Mouse (Mus musculus) ES-E14 (cell line): ENCODE measurements around the gene Rbm47. TPM values are rescaled to one million over a fixed set of nuclear protein-coding genes. Genes with fewer than 3 reads are reported as not detected.
"Not testable (repeated sequence)": the region's sequence is repeated elsewhere in the genome, so short reads cannot be mapped to it uniquely, and the experiment has no call there.

ENCODE experiments used
- DNase-seq: peaks from one replicate; pipeline ENCODE4 v3.0.0-alpha.2; 2013; ENCODE audit warnings: low read depth, low spot score
- H3K27ac ChIP-seq: 2 replicates; pipeline ENCODE4 v1.5.1; 2012; ENCODE audit warnings: low read depth, mild to moderate bottlenecking, low read length, moderate library complexity, mixed read lengths; ENCODE audit not compliant: poor library complexity, insufficient read depth, severe bottlenecking
- H3K36me3 ChIP-seq: 2 replicates; pipeline ENCODE4 v1.6.1; 2012; ENCODE audit warnings: mild to moderate bottlenecking, low read length, moderate library complexity, mixed read lengths; ENCODE audit not compliant: control insufficient read depth, poor library complexity, insufficient read depth, severe bottlenecking
- H3K4me1 ChIP-seq, 2 experiments: fragments of 150-350 bp in 1 of 2; sonication (generic) in 1 of 2; 2 replicates each; pipeline ENCODE4 v1.6.1; 2012; ENCODE audit warnings: low read length in 2 of 2, mild to moderate bottlenecking in 1 of 2, mixed read lengths in 1 of 2; ENCODE audit not compliant: control insufficient read depth in 2 of 2, insufficient read depth in 2 of 2, poor library complexity in 1 of 2
- H3K4me3 ChIP-seq, 2 experiments: fragments of 150-350 bp in 1 of 2; sonication (generic) in 1 of 2; 2 replicates each; pipeline ENCODE4 v1.5.1; 2012; ENCODE audit warnings: low read length in 2 of 2, low read depth in 1 of 2, mild to moderate bottlenecking in 1 of 2, mixed read lengths in 1 of 2; ENCODE audit not compliant: insufficient read depth in 1 of 2, poor library complexity in 1 of 2, severe bottlenecking in 1 of 2
- H3K9ac ChIP-seq: 2 replicates; pipeline ENCODE4 v1.6.1; 2012; ENCODE audit warnings: low read depth, mild to moderate bottlenecking, low read length, mixed read lengths; ENCODE audit not compliant: poor library complexity, insufficient read depth, severe bottlenecking
- H3K9me3 ChIP-seq: fragments of 150-350 bp; sonication (generic); 2 replicates; pipeline ENCODE4 v1.6.1; 2012; ENCODE audit warnings: low read depth, mild to moderate bottlenecking, low read length; ENCODE audit not compliant: control insufficient read depth, insufficient read depth
- CHD2 ChIP-seq: IDR thresholded peaks from 2 replicates; pipeline ENCODE4 v1.6.1; 2014; ENCODE audit warnings: mild to moderate bottlenecking, low read depth, low read length, inconsistent platforms
- HCFC1 ChIP-seq: IDR thresholded peaks from 2 replicates; pipeline ENCODE4 v1.6.1; 2012; ENCODE audit warnings: low read length, inconsistent platforms, borderline replicate concordance; ENCODE audit not compliant: insufficient read depth
- MAFK ChIP-seq: IDR thresholded peaks from 2 replicates; pipeline ENCODE4 v1.6.1; 2014; ENCODE audit warnings: mild to moderate bottlenecking, low read depth, low read length, inconsistent platforms; ENCODE audit not compliant: insufficient read depth
- ZC3H11A ChIP-seq: IDR thresholded peaks from 2 replicates; pipeline ENCODE4 v1.6.1; 2012; ENCODE audit warnings: low read depth, mild to moderate bottlenecking, inconsistent platforms, low read length, borderline replicate concordance
- ZNF384 ChIP-seq: IDR thresholded peaks from 2 replicates; pipeline ENCODE4 v1.6.1; 2012; ENCODE audit warnings: low read depth, low read length, inconsistent platforms
- in situ Hi-C, 2 experiments: fragments of 600-800 bp; cut with MboI; formaldehyde crosslinking; loops; one replicate each; pipeline ENCODE4 v1.15.1; 2025; ENCODE audit warnings: low sequenced_read_pairs in 2 of 2, inconsistent platforms in 1 of 2; ENCODE audit not compliant: unreplicated experiment in 2 of 2
- total RNA-seq: library from RNA; depleted of rRNA; stranded (reverse); fragments of 300-350 nt; gene quantifications from 2 replicates; pipeline ENCODE4 v1.2.3, GENCODE M21; 2012

Gene Rbm47
- total RNA-seq, 1 experiment: 13.4 TPM

DNA sequence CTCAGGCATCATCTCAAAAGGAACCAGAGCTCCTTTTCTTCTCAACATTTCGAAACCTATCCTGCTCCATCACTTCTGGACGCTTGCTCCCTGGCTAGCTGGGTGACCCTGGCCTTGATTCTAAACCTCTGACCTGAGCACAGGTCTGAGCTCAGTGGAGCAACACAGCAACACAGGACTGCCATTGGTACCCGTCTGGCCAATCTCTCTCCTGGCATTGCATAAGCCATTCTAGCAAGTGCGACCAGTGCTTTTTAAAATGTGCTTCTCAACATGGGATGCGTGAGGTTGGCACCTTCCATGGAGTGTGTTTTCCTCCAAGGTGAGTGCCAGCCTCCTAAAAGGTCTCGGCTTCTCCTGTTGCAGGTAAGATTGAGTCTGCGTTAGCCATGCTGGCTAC lies 173.8 kb downstream of the Rbm47 start:
- no peaks in the 10 kb centered on the region for H3K36me3 ChIP-seq
- H3K9ac ChIP-seq: no peak overlapping the region
- no peak for DNase-seq
- H3K27ac ChIP-seq: no peak overlapping the region
- H3K9me3 ChIP-seq: no peaks in the 10 kb centered on the region
- in situ Hi-C loops: no loop called here
- TF ChIP-seq ZNF384: no peak
- no peak for TF ChIP-seq HCFC1
- TF ChIP-seq CHD2: no peak
- TF ChIP-seq ZC3H11A: no peak
- no peak for TF ChIP-seq MAFK
- peaks cover 0 to 11% of the 10 kb centered on the region in 2 experiments; a peak in 2 of 4 replicates for H3K4me1 ChIP-seq
- no peak overlapping the region for H3K4me3 ChIP-seq

DNA sequence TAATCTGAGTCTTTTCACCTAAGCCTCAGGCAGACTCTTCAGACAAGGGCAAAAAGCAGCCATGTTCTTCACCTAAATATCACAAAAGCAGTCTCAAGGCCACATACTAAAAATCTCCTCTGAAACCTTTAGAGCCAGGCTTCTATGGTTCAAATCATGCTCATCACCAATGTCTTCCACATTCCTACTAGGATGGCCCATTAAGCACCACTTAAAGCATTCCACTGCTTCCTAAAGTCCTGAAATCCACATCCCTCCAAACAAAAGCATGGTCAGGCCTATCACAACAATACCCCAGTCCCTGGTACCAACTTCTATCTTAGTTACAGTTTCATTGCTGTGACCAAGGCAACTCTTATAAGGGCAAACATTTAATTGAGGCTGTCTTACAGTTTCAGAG lies 175.1 kb downstream of the Rbm47 start:
- Histone ChIP-seq H3K4me3 (no peak overlapping the region), H3K4me1 (peaks cover 0 to 7% of the 10 kb centered on the region in 2 experiments; a peak in 1 of 4 replicates)
- in situ Hi-C loops: no loop called here

DNA sequence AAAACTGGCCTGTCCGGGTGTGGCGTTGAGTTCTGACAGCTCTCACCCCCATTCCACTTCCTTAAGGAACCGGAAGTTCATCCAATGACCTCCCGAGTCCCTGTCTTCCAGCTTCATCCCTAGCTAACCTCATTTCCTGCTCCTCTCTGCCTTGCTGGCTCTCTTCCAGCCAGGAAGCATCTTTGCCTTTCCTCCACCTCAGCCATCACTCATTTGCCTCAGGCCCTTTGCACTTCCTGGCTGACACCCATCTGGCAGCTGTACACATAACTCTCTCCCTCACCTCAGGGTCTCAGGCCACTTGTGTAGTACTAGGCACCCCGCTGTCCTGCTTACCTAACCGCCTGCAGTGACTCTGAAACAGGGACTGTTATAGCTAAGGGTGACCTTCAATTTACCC lies 178.3 kb downstream of the Rbm47 start:
- Histone ChIP-seq H3K4me1 (peaks cover 0 to 10% of the 10 kb centered on the region in 2 experiments; a peak in 1 of 4 replicates), H3K27ac (peak overlapping the region; percentile 73), H3K9ac (no peak overlapping the region), H3K36me3 (no peaks in the 10 kb centered on the region), H3K4me3 (no peak overlapping the region), H3K9me3 (no peaks in the 10 kb centered on the region)
- in situ Hi-C loops: no loop called here
- DNase-seq: no peak
- TF ChIP-seq ZNF384 (no peak), ZC3H11A (no peak), MAFK (no peak)

More for the DNA sequence above, 175.1 kb downstream of the Rbm47 start:
- no peak overlapping the region for H3K9ac ChIP-seq
- H3K36me3 ChIP-seq: no peaks in the 10 kb centered on the region
- TF ChIP-seq ZNF384 (no peak), HCFC1 (no peak), CHD2 (no peak), ZC3H11A (no peak), MAFK (no peak)
- DNase-seq: no peak
- no peak overlapping the region for H3K27ac ChIP-seq
- H3K9me3 ChIP-seq: no peaks in the 10 kb centered on the region

DNA sequence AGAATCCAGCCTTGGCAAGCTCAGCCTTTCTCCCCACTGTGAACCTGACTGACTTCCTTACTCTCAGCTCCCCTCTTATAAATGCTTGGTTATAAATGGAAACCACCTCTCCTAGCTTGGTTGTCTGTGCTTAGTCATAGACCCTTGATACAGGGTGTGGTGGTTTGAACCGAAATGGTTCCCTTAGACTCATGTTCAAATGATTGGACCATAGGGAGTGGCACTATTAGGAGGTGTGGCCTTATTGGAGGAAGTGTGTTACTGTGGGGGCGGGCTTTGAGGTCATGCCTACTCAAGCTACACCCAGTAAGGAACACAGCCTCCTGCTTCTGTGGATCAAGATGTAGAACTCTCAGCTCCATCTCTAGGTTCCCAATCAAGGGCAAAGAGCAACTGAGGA lies 181.7 kb downstream of the Rbm47 start:
- Histone ChIP-seq H3K4me3 (no peak overlapping the region), H3K27ac (no peak overlapping the region), H3K4me1 (peaks cover 0 to 10% of the 10 kb centered on the region in 2 experiments; a peak in 1 of 4 replicates), H3K9ac (no peak overlapping the region), H3K9me3 (no peaks in the 10 kb centered on the region), H3K36me3 (no peaks in the 10 kb centered on the region)
- in situ Hi-C loops: no loop called here
- TF ChIP-seq ZNF384: no peak
- TF ChIP-seq HCFC1: no peak
- no peak for TF ChIP-seq CHD2
- no peak for TF ChIP-seq MAFK
- TF ChIP-seq ZC3H11A: no peak
- no peak for DNase-seq

DNA sequence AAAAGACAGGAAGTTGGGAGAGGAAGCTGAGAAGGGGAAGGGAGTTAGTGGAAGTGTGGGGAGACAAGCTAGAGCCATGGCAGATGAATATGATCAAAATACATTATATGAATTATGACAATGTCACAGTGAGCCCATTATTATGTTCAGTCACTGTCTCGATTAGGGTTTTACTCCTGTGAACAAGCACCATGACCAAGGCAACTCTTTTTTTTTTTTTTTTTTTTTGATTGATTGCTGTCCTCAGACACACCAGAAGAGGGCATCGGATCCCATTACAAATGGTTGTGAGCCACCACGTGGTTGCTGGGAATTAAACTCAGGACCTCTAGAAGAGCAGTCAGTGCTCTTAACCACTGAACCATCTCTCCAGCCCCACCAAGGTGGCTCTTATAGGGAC lies 185.9 kb downstream of the Rbm47 start:
- DNase-seq, H3K9me3 ChIP-seq, in situ Hi-C loops, H3K9ac ChIP-seq, H3K4me1 ChIP-seq, H3K36me3 ChIP-seq, H3K27ac ChIP-seq, H3K4me3 ChIP-seq: not testable (repeated sequence)
- peak; percentile 88 for TF ChIP-seq ZNF384
